Mouse (Mus musculus): ENCODE measurements around the gene Tmpo.

Tmpo gene

GRCm38 (mm10) chr10:91180761-91181460, at the start of gene Tmpo:
TSS of gene Tmpo (minus strand) at chr10:91181315.
- in situ Hi-C loops (cut with MboI) = no loop called here

GRCm38 (mm10) chr10:91230400-91230799, 49.3 kb upstream of the Tmpo start:
- in situ Hi-C loops (cut with MboI) = no loop called here

- in situ Hi-C loops (cut with MboI) = no loop called here
Observed at GRCm38 (mm10) chr10:91229518-91229961, 48.4 kb upstream of the Tmpo start.

GRCm38 (mm10) chr10:91228924-91229517, 47.9 kb upstream of the Tmpo start:
- in situ Hi-C loops (cut with MboI) = no loop called here

- in situ Hi-C loops (cut with MboI) = no loop called here
Observed at GRCm38 (mm10) chr10:91227034-91227433, 45.9 kb upstream of the Tmpo start.

- in situ Hi-C loops (cut with MboI) = no loop called here
Observed at GRCm38 (mm10) chr10:91222398-91223236, 41.5 kb upstream of the Tmpo start.

GRCm38 (mm10) chr10:91208899-91209667, 28.0 kb upstream of the Tmpo start:
- in situ Hi-C loops (cut with MboI) = no loop called here

- in situ Hi-C loops (cut with MboI) = no loop called here
Observed at GRCm38 (mm10) chr10:91208461-91208860, 27.3 kb upstream of the Tmpo start.

- in situ Hi-C loops (cut with MboI) = no loop called here
Observed at GRCm38 (mm10) chr10:91207275-91207674, 26.2 kb upstream of the Tmpo start.

GRCm38 (mm10) chr10:91205632-91206031, 24.5 kb upstream of the Tmpo start:
- in situ Hi-C loops (cut with MboI) = no loop called here

- in situ Hi-C loops (cut with MboI) = no loop called here
Observed at GRCm38 (mm10) chr10:91200581-91200980, 19.5 kb upstream of the Tmpo start.

GRCm38 (mm10) chr10:91199238-91199780, 18.2 kb upstream of the Tmpo start:
- in situ Hi-C loops (cut with MboI) = no loop called here

GRCm38 (mm10) chr10:91197704-91198103, 16.6 kb upstream of the Tmpo start:
- in situ Hi-C loops (cut with MboI) = no loop called here

- in situ Hi-C loops (cut with MboI) = no loop called here
Observed at GRCm38 (mm10) chr10:91196778-91197177, 15.7 kb upstream of the Tmpo start.

GRCm38 (mm10) chr10:91195680-91196079, 14.6 kb upstream of the Tmpo start:
- in situ Hi-C loops (cut with MboI) = no loop called here

- in situ Hi-C loops (cut with MboI) = no loop called here
Observed at GRCm38 (mm10) chr10:91195091-91195490, 14.0 kb upstream of the Tmpo start.

- in situ Hi-C loops (cut with MboI) = no loop called here
Observed at GRCm38 (mm10) chr10:91191851-91192250, 10.7 kb upstream of the Tmpo start.

- in situ Hi-C loops (cut with MboI) = no loop called here
Observed at GRCm38 (mm10) chr10:91189476-91189875, 8.4 kb upstream of the Tmpo start.

- in situ Hi-C loops (cut with MboI) = no loop called here
Observed at GRCm38 (mm10) chr10:91188684-91189287, 7.7 kb upstream of the Tmpo start.

- in situ Hi-C loops (cut with MboI) = no loop called here
Observed at GRCm38 (mm10) chr10:91187872-91188271, 6.8 kb upstream of the Tmpo start.

- in situ Hi-C loops (cut with MboI) = no loop called here
Observed at GRCm38 (mm10) chr10:91187349-91187748, 6.2 kb upstream of the Tmpo start.

All from mature B cell (primary cell).